Mouse (Mus musculus) frontal cortex, postnatal 10 days (tissue): ENCODE results near the gene Prrt1.

ENCODE experiments used
- DNase-seq, 2 experiments: peaks; one replicate each; pipeline ENCODE4 v3.0.0; 2022; ENCODE audit warnings: low spot score in 2 of 2, mixed read lengths in 1 of 2

Gene Prrt1

GRCm38 (mm10) chr17:34627943-34628643, 1.2 kb upstream of the Prrt1 start, which contains the start of gene Ppt2:
Ppt2 (minus strand) TSS chr17:34628510.
- DNase-seq = peak in 1 of 2 experiments; percentile 50

GRCm38 (mm10) chr17:34628644-34628967, 727 bp upstream of the Prrt1 start:
- DNase-seq = no peak

- DNase-seq = no peak
Observed at GRCm38 (mm10) chr17:34629796-34630603, 667 bp downstream of the Prrt1 start.

- DNase-seq = peak in 1 of 2 experiments; percentile 41
Observed at GRCm38 (mm10) chr17:34630761-34631301, 1.5 kb downstream of the Prrt1 start.

GRCm38 (mm10) chr17:34631647-34632046, 2.3 kb downstream of the Prrt1 start:
- DNase-seq = peak in 1 of 2 experiments; percentile 30

GRCm38 (mm10) chr17:34632261-34632691, 2.9 kb downstream of the Prrt1 start:
- peak; percentile 79 to 85 for DNase-seq

GRCm38 (mm10) chr17:34635671-34636070, 6.3 kb downstream of the Prrt1 start:
- DNase-seq = no peak

GRCm38 (mm10) chr17:34637459-34637858, 8.1 kb downstream of the Prrt1 start:
- DNase-seq = no peak

GRCm38 (mm10) chr17:34639461-34640255, 10.3 kb downstream of the Prrt1 start:
- no peak for DNase-seq

GRCm38 (mm10) chr17:34640778-34641601, 11.7 kb downstream of the Prrt1 start:
- DNase-seq = no peak

- no peak for DNase-seq
Observed at GRCm38 (mm10) chr17:34641945-34642344, 12.6 kb downstream of the Prrt1 start.

GRCm38 (mm10) chr17:34643379-34643778, 14.0 kb downstream of the Prrt1 start:
- DNase-seq = no peak

GRCm38 (mm10) chr17:34643944-34644343, 14.6 kb downstream of the Prrt1 start:
- no peak for DNase-seq

GRCm38 (mm10) chr17:34644608-34645007, 15.3 kb downstream of the Prrt1 start, which contains the start of gene Fkbpl:
Fkbpl (plus strand) TSS chr17:34644764.
- DNase-seq = peak; percentile 94 to 95

- no peak for DNase-seq
Observed at GRCm38 (mm10) chr17:34645256-34645829, 16.0 kb downstream of the Prrt1 start.

GRCm38 (mm10) chr17:34645831-34646511, 16.6 kb downstream of the Prrt1 start:
- DNase-seq = peak in 1 of 2 experiments; percentile 22

GRCm38 (mm10) chr17:34646906-34647787, 17.8 kb downstream of the Prrt1 start, which contains the start of gene Atf6b:
Atf6b (plus strand) TSS chr17:34647146.
- DNase-seq = peak; percentile 95 to 98

GRCm38 (mm10) chr17:34648141-34648890, 19.0 kb downstream of the Prrt1 start:
- DNase-seq = no peak
